10 mouse cellular contexts compared by ENCODE assay signal in genomic region chr15:79244071-79244893, GRCm38 (mm10). TPM values are rescaled to one million over a fixed set of nuclear protein-coding genes. Genes with fewer than 3 reads are reported as not detected.
A peak's percentile ranks its signal among the peaks of the same experiment; 100 is the strongest.
DNase-seq lines count a peak whose midpoint lies in the region; ATAC-seq and TF ChIP-seq lines count a peak whose summit lies in the region.
"Had no signal": no experiment of that assay in that cellular context is flagged by ENCODE, and none has a peak within 500 bp of the region (broad histone marks: within the 10 kb centered on the region; RNA-seq: fewer than 3 reads in every experiment).

No protein-coding gene starts in this region.

- peaks cover 81% of the 10 kb centered on the region for H3K36me3 ChIP-seq in limb, embryonic 12.5 days
- peaks cover 83% of the 10 kb centered on the region for H3K36me3 ChIP-seq in limb, embryonic 10.5 days
- H3K36me3 ChIP-seq in myocyte (ENCODE audit: control insufficient read depth, insufficient read depth), result no peaks in the 10 kb centered on the region

- no peak overlapping the region for H3K4me3 ChIP-seq in limb, embryonic 12.5 days (replicated peaks)
- no peak overlapping the region for H3K4me3 ChIP-seq in limb, embryonic 10.5 days
- H3K4me3 ChIP-seq in cortical plate, adult 2 months (ENCODE audit: insufficient read depth, low read length), result no peak overlapping the region
- no peak overlapping the region for H3K4me3 ChIP-seq in myocyte
- H3K4me3 ChIP-seq: midbrain, embryonic 12.5 days had no signal

- no peak for TF ChIP-seq POLR2A in cortical plate, adult 2 months (IDR thresholded peaks at IDR 0.05; ENCODE audit: extremely low read depth, insufficient read depth, low read length)
- no peak for TF ChIP-seq POLR2A in myocyte (IDR thresholded peaks at IDR 0.05; ENCODE audit: insufficient read length, low read depth)

- intact Hi-C loops in heart, postnatal 10 days (cut with DNase I), result loop anchor here (5.0 kb wide), 2 partner anchors 133 to 363 kb away; partner anchors contain the start of gene Dmc1

- peaks cover 5% of the 10 kb centered on the region; the same call in 1 of the 2 replicates for H3K4me1 ChIP-seq in limb, embryonic 12.5 days (replicated peaks)
- peaks cover 8% of the 10 kb centered on the region for H3K4me1 ChIP-seq in limb, embryonic 10.5 days
- H3K4me1 ChIP-seq in cortical plate, adult 2 months (ENCODE audit: control insufficient read depth, insufficient read depth, low read length), result peaks cover 3% of the 10 kb centered on the region

- no peaks in the 10 kb centered on the region for H3K27me3 ChIP-seq in limb, embryonic 12.5 days
- no peaks in the 10 kb centered on the region for H3K27me3 ChIP-seq in limb, embryonic 10.5 days (ENCODE audit: low read depth, poor library complexity, severe bottlenecking)
- no peaks in the 10 kb centered on the region for H3K27me3 ChIP-seq in myocyte (ENCODE audit: control insufficient read depth, insufficient read depth, insufficient read length)
- H3K27me3 ChIP-seq: midbrain, embryonic 12.5 days had no signal

- H3K79me2 ChIP-seq in myocyte (ENCODE audit: control insufficient read depth, insufficient read depth), result no peaks in the 10 kb centered on the region

- 0 out of 2 replicates have a peak overlapping the region, but pooled peaks have one; percentile 24 for H3K9ac ChIP-seq in limb, embryonic 12.5 days (replicated peaks)
- H3K9ac ChIP-seq: midbrain, embryonic 12.5 days had no signal

- no peak for ATAC-seq in limb, embryonic 12.5 days (ENCODE audit: insufficient number of reproducible peaks, insufficient read depth, low FRiP score, low TSS enrichment, low read depth)
- no peak for ATAC-seq in cerebellum, adult (ENCODE audit: insufficient number of reproducible peaks, low FRiP score, low TSS enrichment)

- H3K9me3 ChIP-seq in limb, embryonic 12.5 days, result no peaks in the 10 kb centered on the region
- no peaks in the 10 kb centered on the region for H3K9me3 ChIP-seq in limb, embryonic 10.5 days (replicated peaks)
- H3K9me3 ChIP-seq: midbrain, embryonic 12.5 days had no signal

- H3K4me2 ChIP-seq in limb, embryonic 12.5 days, result no peak overlapping the region
- peak overlapping the region; percentile 49 for H3K4me2 ChIP-seq in myocyte (ENCODE audit: low read depth)
- H3K4me2 ChIP-seq: midbrain, embryonic 12.5 days had no signal

- TF ChIP-seq CTCF in cortical plate, adult 2 months (IDR thresholded peaks at IDR 0.05; ENCODE audit: extremely low read depth, insufficient read depth, low read length), result no peak

- WGBS in limb, embryonic 12.5 days, result 75% methylated on average over 7 of the region's 7 CpGs
- 78% methylated on average over 7 of the region's 7 CpGs for WGBS in limb, embryonic 10.5 days

- no peak for DNase-seq in limb, embryonic 10.5 days (ENCODE audit: low spot score)
- DNase-seq in heart, postnatal 10 days, result peak; percentile 49 to 52
- DNase-seq in urinary bladder, adult 2 months (ENCODE audit: low spot score), result no peak
- DNase-seq: cerebellum, adult 11 months had no signal

- H3K27ac ChIP-seq in limb, embryonic 12.5 days, result 0 out of 2 replicates have a peak overlapping the region, but pooled peaks have one; percentile 59
- no peak overlapping the region for H3K27ac ChIP-seq in limb, embryonic 10.5 days
- peak overlapping the region; percentile 49; the same call in 1 of the 2 replicates for H3K27ac ChIP-seq in cortical plate, adult 2 months (ENCODE audit: insufficient read depth, low read length)
- H3K27ac ChIP-seq: midbrain, embryonic 12.5 days had no signal

- H3ac ChIP-seq in myocyte (ENCODE audit: control insufficient read depth, insufficient read length), result no peak overlapping the region

TF ChIP-seq in myocyte, 11 proteins besides CTCF, POLR2A, EP300 and RAD21:
- peak; percentile 68 to 92 (median 77) for TF ChIP-seq MYOG (IDR thresholded peaks at IDR 0.05; ENCODE audit: control insufficient read depth in 1 of 3, insufficient read depth in 1 of 3, insufficient read length in 2 of 3, low read depth in 2 of 3)
- TF ChIP-seq TCF12 (IDR thresholded peaks at IDR 0.05; ENCODE audit: insufficient read depth, poor library complexity, severe bottlenecking), result peak; percentile 28
- TF ChIP-seq POLR2AphosphoS2 (IDR thresholded peaks at IDR 0.05; ENCODE audit: insufficient read length, low read depth), result no peak
- peak in 2 of 3 experiments; percentile 64 to 76 for TF ChIP-seq MYOD1 (IDR thresholded peaks at IDR 0.05; ENCODE audit: control insufficient read depth in 1 of 3, insufficient read length in 2 of 3, low read depth in 2 of 3)
TF ChIP-seq in myocyte: peak in this region for 3.

RNA-seq across cellular contexts. Expression of gene Slc16a8, which starts 10.3 kb away (rescaled TPM):
- 0.30 and 0.42 TPM in 2 replicates for polyA plus RNA-seq in limb, embryonic 12.5 days (2016; fragmentation: Nextera tagmentation; extraction: Ambion mirVana)
- 0.16 TPM in 1 of 2 replicates, not detected in the other for polyA plus RNA-seq in limb, embryonic 10.5 days (2016; fragmentation: Nextera tagmentation; extraction: Ambion mirVana)
- 0.15 TPM in 1 of 2 replicates, not detected in the other for polyA plus RNA-seq in cortical plate, adult 2 months (2012; rRNA removed)
- total RNA-seq in heart, postnatal 10 days (2021), result under 1 TPM; 0.15 to 0.24 TPM
- 0.25 TPM for polyA plus RNA-seq in myocyte (2012; fragmentation: generic; extraction: Trizol)
- polyA plus RNA-seq in urinary bladder, adult 2 months (2012; rRNA removed), result 0.04 and 0.21 TPM in 2 replicates
- total RNA-seq: left cerebral cortex, adult 18-20 months had no signal

RNA-seq across cellular contexts. Expression of gene Gm49486, which starts 15.1 kb away (rescaled TPM):
- polyA plus RNA-seq in limb, embryonic 12.5 days (2016; fragmentation: Nextera tagmentation; extraction: Ambion mirVana), result 0.68 and 0.76 TPM in 2 replicates
- polyA plus RNA-seq in limb, embryonic 10.5 days (2016; fragmentation: Nextera tagmentation; extraction: Ambion mirVana), result 0.11 and 0.48 TPM in 2 replicates
- 0.72 and 1.2 TPM in 2 replicates for polyA plus RNA-seq in cortical plate, adult 2 months (2012; rRNA removed)
- 1 to 10 TPM; 1.0 to 1.1 TPM for total RNA-seq in heart, postnatal 10 days (2021)
- 0.05 TPM for polyA plus RNA-seq in myocyte (2012; fragmentation: generic; extraction: Trizol)
- polyA plus RNA-seq in urinary bladder, adult 2 months (2012; rRNA removed), result 0.96 and 1.1 TPM in 2 replicates

RNA-seq across cellular contexts. Expression of gene Pick1, which starts 15.3 kb away (rescaled TPM):
- polyA plus RNA-seq in limb, embryonic 12.5 days (2016; fragmentation: Nextera tagmentation; extraction: Ambion mirVana), result 53.7 and 55.5 TPM in 2 replicates
- polyA plus RNA-seq in limb, embryonic 10.5 days (2016; fragmentation: Nextera tagmentation; extraction: Ambion mirVana), result 38.3 and 52.5 TPM in 2 replicates
- 82.6 and 90.5 TPM in 2 replicates for polyA plus RNA-seq in cortical plate, adult 2 months (2012; rRNA removed)
- 10 to 100 TPM; 25.1 to 25.8 TPM for total RNA-seq in heart, postnatal 10 days (2021)
- polyA plus RNA-seq in myocyte (2012; fragmentation: generic; extraction: Trizol), result 26.0 TPM
- polyA plus RNA-seq in urinary bladder, adult 2 months (2012; rRNA removed), result 33.3 and 41.7 TPM in 2 replicates

RNA-seq across cellular contexts. Expression of gene Baiap2l2, which starts 41.1 kb away (rescaled TPM):
- polyA plus RNA-seq in limb, embryonic 12.5 days (2016; fragmentation: Nextera tagmentation; extraction: Ambion mirVana), result 8.6 and 10.0 TPM in 2 replicates
- 2.6 and 3.1 TPM in 2 replicates for polyA plus RNA-seq in limb, embryonic 10.5 days (2016; fragmentation: Nextera tagmentation; extraction: Ambion mirVana)
- polyA plus RNA-seq in cortical plate, adult 2 months (2012; rRNA removed), result 4.6 and 4.7 TPM in 2 replicates
- total RNA-seq in heart, postnatal 10 days (2021), result under 1 TPM in 1 of 2 experiments, not detected in 1; 0.62 TPM
- 1.7 TPM for polyA plus RNA-seq in myocyte (2012; fragmentation: generic; extraction: Trizol)
- polyA plus RNA-seq in urinary bladder, adult 2 months (2012; rRNA removed), result 4.5 and 4.8 TPM in 2 replicates

Comparison
In these comparisons a context has a peak if more than half of its experiments do, and no peak if none do; other contexts are left out.
1. DNase-seq: peak in heart, postnatal 10 days (2 of 2); none in limb, embryonic 10.5 days (single experiment) and urinary bladder, adult 2 months (single experiment).